Mouse (Mus musculus) cerebellum, adult 9-10 months (tissue): ENCODE measurements around the gene Gm47791.

Source experiments
- DNase-seq: peaks from one replicate; pipeline ENCODE4 v3.0.0; 2022

Gm47791 gene

DNA sequence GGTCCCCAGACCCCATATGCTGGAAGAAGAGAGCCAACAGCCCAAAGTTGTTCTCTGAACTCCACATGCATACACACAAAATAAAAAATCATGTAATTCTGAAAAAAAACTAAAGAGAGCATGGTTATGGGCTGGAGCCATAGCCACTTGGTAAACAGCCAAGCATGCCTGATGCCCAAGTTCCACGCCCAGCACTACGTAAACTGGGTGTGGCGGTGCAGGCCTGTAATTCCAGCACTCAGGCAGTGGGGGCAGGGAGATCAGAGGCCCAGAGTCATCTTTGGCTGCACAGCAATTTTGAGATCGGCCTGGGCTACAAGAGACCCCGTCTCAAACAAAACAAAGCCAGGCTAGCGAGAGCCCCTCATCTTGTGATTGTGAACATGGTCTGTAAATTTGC lies 14.5 kb upstream of the Gm47791 start:
- DNase-seq: no peak

DNA sequence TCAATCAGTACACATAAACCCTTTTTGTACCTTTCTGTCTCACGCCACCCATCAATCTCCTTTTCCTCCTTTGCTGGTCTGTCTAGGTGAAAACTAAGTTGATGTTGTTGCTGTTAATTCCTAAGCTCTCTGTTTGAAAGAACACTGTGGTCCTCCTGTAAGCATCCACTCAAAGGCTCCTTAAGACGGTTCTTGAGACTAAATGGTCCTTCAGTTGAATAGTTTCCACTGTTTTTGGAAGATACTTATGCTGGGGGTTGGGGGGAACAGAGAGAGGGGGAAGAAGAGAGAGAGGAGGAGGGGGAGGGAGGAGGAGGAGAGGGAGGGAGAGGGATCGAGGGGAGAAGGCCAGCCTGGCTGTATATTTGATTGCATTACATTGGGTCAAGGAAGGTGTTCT lies 12.5 kb upstream of the Gm47791 start:
- DNase-seq: no peak

DNA sequence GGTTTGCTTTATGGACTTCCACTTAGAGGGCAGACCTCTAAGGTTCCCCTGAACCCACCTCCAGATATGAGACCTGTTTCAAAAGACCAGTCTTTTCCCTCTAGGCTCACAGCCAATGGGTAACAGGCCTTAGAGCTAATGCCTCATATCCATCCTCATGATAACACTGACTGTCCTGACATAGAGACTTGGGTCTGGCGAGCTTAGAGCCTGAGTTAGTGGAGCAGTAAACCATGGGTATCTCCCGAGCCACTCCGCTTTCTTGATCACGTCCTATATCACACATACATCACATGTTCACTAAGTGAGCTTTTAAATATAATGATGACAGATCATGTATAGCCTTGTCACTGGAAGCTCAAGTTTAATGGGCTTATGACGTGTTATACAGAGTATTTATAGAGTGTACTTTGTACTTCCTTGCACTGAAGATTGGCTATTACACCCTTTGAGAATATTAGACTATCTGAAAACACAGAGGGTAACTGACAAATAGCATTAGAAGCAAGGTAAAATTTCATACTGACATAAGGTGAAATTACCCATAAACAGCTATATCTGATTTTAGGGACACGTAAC lies 8.4 kb upstream of the Gm47791 start:
- no peak for DNase-seq

DNA sequence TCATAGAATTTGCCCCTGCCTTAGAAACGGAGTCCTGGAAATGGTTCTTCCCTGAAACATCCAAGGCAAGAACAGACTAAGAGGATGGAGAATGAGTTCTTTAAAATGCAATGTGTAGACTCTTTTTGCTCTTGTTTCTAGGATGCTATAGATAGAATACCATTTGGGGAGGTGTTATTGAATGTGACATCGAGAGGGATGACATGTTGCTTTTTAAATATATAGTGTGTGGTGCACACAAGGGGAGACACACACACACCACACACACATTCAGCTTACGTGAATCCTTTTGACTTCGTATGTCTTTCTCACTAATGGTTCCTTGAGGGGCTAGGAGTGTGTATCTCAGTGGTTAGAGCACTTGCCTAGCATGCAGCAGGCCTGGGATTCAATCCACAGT lies 4.2 kb upstream of the Gm47791 start:
- no peak for DNase-seq

DNA sequence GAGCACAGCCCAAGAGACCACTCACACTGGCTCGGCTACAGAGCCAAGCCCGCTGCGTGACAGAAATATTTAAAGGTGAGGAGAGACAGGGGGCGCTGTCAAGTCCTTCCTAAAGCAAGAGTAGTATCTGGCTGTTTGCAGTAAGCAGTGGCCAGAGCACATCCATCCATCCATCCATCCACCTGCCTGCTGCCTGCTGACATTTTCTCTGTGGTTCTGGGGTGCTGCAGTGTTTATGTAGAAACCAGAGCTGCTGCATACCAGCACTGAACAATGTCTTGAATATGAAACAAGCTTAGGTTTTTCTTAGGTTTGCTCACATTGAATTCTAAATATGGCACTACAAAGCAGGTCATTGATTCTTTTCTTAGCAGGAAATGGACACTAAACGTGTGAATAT lies 2.2 kb upstream of the Gm47791 start:
- DNase-seq: no peak

DNA sequence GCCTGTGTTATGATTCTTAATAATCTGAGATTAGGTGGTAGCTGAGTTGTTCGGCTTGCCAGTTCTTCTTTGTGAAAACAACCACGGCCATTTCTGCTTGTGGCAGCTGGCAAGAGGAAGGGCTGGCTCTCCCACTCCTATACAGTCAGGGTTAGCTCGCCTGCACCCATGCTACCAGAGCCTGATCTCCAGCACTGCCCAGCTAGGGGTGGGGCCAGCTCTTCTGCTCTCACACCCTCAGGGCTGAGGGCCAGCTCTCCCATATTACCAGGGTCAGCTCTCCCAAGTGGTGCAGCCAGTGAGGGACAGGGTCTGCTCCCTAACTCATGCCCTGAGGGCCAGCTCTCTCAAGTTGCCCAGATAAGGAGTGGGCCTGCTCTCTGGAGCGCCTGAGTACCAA lies 1.4 kb upstream of the Gm47791 start:
- no peak for DNase-seq

DNA sequence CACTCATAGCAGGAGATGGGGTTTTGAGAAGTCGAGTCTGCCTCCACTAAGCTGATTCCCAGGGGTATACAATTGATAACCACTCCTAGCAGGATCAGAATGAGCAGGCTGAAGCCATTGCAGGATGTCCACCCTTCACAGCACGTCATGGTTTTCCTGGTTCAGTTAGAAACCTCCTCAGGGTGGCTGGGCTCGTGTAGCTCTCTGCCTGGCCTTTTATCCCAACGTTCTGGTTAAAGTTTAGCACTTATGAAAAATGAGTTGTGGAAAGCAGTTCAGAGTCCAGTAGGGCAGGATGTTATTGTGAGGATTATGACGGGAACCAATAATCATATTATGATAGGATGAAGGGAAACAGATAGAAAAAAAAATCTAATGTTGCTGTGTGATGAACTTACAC lies 2.8 kb downstream of the Gm47791 start, which contains the start of gene Tm4sf20:
Gene Tm4sf20, minus strand, starts transcription at position 193 of the 400 bp plus-strand sequence.
- DNase-seq: no peak

DNA sequence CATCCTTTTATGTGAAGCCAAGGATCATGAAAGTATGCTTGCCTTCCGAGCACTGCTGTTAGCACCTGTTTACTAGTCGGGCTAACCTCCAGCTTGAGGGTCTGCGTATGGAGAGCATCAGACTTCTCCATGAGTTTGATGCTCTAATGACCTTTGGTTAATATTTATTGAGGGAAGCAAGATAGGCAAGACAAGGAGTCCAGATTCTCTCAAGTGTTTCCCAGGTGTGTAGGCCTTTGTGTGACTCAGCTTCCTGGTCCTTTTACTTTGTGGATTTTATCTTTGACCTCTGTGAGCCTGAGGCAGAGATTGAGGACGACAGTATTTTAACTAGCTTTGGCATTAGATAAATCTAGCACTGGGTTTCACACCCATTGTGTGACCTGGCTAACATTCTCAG lies 4.4 kb downstream of the Gm47791 start:
- no peak for DNase-seq

DNA sequence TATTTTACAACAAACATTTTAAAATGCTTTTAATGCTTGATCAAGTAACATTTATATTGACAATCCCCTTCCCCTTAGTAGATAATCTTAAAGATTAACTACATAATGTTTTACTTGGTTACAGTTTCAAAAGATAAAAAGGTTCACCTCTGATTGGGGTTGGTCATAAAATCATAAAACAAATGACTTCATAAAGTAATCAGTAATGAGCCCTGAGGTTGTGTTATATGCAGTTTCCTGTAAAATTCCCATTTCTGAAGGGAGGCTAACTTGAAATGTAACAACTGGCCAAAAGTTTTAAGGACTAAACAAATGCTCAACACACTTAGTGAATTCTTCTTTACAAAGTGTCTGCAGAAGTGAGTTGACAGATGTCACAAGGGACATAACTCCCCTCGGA lies 4.8 kb downstream of the Gm47791 start:
- DNase-seq: no peak

DNA sequence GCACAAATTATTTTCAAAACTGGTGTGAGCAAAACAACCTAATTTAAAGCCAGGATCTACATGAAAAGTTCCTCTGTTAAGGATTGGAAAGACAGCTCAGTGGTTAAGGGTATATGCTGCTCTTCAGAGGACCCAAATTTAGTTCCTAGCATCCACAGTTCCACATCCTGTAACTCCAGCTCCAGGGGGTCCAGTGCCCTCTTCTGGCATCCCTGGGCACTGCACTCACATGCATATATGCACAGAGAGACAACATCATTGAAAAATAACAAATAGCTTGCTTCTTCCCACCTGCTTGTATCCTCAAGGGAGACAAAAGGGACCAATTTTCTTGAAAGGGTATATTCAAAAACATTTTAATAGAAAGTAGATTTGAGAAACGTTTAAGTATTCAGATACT lies 8.8 kb downstream of the Gm47791 start:
- no peak for DNase-seq

DNA sequence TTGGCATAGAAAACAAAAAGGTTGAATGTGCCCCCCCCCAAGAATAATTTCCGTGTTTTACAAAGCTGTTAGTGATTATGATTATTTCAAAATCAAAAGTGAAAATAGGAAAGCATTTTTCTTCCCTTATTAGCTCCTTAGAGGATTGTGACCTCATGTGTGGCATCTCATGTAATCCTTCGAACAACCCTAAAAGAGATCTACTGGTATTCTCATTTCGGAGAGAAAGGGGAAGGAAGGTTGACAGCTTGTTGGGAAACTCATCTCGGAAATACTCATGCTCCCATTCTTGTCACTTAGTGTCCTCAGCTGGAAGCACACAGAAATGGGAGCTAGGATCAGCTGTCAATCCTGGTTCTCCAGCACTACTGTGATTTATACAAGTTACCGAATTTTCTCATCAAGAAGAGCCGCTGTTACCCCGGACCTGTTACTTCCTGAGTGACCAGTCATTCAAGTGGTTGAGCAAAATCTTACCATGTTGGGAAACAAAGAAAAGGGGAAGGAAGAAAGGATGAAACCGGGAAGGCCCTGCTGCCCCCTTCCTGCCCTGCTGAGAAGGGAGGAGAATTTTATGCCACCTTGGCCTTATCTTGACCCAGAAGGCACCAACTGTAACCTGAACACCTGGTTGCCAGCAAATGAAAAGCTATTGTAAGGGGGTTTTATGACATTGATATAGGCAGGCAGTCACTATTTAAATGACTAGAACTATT lies 9.4 kb downstream of the Gm47791 start:
- DNase-seq: no peak

DNA sequence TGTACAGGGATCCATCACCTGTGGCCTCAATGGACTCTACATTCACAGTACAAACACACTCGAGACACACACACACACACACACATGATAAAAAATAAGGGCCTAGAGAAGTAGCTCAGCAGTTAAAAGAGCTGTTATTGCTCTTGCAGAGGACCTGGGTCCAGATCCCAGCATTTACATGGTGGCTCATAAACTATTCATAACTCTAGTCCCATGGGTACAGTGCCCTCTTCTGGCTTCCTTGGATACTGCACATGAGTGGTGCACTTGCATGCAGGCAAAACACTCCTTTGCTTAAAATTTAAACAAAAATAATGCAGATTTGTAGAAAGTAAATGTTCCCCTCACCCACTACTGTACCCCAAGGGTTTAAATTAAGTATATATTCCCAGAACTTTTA lies 11.5 kb downstream of the Gm47791 start:
- DNase-seq: no peak

DNA sequence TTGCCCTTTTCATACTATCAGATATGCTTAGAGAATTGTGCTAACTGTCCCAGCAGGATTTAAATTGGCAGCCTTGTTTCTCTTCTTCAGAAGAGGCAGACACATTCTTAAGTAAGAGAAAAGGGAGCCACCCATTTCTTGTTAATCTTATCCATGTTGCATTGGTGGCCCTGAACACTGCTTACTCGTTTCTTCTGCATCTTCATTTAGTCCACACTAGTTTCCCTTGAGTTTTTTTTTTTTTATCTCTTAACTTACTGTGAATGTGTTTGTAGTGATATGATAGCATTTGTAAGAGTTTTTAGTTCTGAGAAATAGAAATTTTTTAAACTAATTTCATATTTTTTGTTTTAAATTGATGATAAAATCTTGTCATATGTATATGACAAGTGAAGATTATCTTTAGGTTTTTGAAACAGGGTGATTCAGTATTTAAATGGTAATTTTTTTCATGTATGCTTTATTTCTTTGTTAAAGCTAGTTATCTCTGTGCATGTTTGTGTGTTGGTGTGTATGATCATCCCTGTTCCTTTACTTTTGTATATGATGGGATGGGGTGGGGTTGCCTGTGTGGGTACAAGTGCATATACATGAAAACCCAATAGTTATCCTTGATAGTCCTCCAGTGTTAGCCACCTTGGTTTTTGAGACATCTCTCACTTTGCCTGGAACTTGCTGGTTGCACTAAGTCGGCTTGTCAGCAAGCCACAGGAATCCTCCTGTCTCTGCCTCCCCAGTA lies 23.2 kb downstream of the Gm47791 start:
- no peak for DNase-seq

DNA sequence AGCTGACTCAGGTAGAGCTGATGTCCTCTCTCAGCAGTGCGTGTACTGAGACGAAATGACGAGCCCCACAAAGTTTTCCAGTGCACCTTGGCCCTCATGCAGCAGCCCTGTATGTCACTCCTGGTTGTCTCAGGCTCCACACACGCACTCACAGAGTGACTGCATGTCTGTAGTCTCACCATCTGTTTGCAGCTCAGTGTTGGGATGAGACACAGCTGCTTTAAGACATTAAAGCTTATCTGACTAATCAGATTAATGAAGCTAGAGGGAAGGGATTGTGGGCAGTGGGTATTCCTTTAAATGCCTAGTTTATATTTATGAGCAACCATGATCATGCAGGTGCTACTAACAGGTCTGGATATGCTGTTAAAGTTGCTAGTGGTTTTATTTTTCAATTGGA lies 24.6 kb downstream of the Gm47791 start:
- no peak for DNase-seq

DNA sequence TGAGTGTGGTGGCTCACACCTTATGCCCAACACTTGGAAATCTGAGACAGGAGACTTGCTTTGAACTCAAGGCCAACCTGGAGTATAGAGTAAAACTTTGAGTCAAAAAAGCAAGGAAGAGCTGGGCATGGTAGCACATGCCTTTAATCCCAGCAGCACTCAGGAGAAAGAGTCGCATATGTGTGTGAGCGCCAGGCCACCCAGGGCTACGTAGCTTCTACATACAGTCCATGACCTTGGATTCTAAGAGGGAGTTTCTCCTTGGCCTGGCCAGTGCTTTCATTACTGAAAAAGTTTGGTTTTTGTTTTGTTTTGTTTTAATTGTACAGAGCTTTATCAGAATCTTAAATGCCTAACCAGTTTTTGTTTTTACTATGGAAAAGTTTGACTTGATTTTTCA lies 27.1 kb downstream of the Gm47791 start:
- no peak for DNase-seq

DNA sequence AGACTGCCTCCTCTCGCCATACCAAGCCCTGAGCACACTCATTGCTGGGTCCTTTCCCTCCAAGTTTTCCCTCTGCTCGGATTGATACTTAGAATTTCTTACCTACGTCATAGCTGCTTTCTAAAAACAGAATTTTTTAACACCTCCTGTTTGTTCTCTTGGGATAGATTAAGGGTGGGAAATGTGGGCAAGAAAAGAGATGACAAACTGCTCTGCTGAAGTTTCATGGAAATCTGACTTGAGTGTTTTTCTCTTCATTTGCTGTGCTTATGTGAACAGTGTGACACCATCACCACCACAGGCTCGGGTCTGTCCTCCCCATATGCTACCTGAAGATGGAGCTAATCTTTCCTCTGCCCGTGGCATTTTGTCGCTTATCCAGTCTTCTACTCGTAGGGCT lies 29.5 kb downstream of the Gm47791 start:
- DNase-seq: no peak

DNA sequence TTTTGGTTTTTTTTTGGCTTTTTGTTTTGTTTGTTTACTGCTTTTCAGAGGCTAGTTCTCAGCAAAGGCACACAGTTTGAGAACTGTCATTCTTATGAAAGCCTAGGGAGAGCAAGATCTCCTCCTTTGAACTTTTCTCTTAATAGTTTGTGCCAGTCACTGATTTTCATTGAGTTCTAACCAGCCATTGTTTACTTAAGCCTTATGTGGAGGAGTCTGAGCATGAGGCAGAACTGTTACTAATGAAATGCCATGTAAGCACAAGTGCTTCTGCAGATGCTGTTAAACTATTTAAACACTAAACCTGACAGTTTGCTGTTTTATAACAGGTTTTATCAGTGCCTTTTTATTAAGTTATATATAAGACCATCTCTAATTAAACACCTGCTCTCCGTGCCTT lies 33.0 kb downstream of the Gm47791 start:
- no peak for DNase-seq

DNA sequence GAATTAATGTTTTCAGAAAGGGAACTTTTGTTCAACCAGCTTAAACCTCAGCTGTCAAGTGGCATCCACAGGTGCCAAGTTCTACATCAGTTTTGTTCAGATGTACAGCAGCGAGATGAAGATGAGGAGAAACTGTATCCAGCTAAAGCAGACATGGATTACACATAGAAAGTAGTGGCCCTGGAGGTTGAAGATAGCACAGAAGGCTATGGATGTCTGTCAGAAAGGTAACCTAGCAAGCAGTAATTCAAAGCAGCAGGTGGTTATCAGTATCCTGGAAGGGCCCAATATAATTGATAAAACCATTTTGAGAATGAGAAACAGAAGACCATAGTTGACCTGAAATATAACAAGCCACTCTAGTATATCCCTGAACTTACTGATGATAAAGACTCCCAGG lies 37.7 kb downstream of the Gm47791 start:
- DNase-seq: no peak

DNA sequence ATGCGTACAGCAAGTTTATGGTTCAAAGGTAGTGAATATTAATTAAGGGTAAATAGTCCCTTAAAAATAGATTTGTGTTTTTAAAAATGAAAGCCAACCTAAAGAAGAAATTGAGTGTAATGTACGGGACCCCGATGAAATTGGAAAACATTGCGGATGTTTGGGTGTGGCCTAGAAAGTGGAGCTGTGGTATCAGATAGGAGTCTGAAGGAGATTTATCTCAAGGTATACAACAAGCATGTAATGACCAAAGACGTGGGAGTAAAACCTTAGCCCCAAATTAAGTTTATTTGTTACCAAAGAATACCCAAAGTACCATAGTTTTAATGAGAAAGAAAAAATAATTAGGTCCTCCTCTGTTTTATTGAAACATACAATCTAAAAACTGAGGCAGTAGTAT lies 44.6 kb downstream of the Gm47791 start:
- DNase-seq: no peak

DNA sequence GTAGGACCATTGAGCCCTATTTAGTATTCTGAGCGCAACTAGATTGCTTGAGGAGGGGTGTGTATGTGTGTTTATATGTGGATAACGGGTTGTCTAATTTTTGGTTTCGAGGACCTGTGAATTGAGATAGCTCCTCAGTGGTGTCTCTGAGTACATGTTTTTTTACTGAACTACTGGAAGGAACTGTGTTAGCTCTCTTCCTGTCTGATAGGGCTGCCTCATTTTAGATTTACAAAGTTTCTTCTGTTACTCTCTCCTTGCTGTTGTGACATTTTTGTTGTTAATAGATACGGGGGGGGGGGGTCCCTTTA lies 45.2 kb downstream of the Gm47791 start:
- DNase-seq: no peak

DNA sequence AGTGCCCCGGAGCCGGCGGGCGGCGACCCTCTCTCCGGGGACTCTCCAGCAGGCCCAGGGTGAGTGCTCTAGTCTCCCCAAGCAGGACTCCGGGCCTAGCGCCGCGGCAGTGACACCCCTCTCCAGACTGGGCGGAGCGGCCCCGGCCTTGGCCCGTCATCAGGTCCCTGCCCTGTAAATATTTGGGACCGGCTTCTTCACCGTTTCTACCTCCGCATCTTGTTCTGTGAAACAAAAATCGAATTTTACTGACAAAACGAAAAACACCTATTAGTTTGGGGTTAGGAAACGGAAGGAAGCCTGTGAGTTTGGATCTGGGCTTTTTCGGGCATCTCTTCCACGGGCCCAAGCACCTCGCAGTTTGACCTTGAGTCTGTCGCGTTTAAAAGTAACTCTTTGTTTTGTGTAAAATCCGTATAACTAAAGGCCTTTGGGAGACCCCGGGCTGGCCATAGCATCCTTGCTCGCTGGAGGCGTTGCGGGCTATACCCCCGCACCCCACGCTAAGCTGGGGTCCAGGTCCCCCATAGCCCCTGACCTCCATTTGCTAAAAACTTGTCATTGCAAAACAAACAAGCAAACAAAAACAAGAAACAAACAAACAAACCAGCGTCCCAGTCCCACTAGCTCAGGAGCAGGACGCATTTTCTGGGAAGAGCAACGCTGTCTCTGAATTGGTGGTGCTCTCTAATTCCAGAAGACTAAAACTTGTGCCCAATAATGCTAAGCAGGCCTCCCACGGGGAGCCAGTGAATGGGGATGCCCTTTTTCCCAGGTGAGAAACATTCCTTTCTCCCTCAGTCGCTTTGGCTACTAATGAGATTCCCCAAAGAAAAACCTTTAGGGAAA lies 45.8 kb downstream of the Gm47791 start:
- DNase-seq: no peak

DNA sequence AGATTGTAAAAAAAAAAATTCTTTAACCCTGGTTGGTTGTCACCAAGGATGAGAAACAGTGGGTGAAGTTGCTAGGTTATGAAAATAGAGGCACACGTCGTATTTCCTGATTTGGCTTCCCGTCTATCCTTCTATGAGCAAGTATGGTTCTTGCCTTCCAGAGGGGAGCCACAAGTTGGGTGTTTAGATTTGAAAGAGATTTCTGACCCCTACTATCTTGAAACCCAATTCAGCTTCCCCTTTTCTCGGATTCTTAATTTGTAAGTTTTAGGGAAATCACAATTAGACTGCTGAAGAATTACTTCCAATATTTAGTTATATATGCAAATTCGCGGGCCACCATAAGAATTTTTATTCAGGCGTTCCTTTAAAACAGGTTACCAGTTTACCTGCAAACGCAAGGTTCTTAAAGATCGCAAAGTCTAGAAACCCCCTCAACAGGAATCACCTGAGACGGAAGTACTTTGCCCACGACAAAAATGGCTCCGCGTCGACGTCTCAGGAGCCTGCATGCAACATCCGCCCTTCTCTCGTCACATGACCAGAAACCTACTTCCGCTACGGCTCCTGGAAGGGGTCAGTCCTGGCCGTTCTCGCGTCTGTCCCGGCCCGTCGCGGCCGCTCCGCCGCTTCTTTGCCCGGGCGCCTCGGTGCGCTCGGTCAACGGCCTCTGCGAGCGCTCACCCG lies 46.6 kb downstream of the Gm47791 start, which contains the start of gene Mff:
Gene Mff, plus strand, starts transcription at position 552 of the 687 bp plus-strand sequence.
- DNase-seq: peak; percentile 93
